Mouse (Mus musculus) midbrain, embryonic 10.5 days (tissue): ENCODE data around the gene Idh3g. TPM values are rescaled to one million over a fixed set of nuclear protein-coding genes. Genes with fewer than 3 reads are reported as not detected.
"Not testable (repeated sequence)": the region's sequence is repeated elsewhere in the genome, so short reads cannot be mapped to it uniquely, and the experiment has no call there.

Experiments used
- DNase-seq: peaks from one replicate; pipeline ENCODE4 v3.0.0-alpha.2; 2017; ENCODE audit warnings: low spot score
- H3K27ac ChIP-seq: fragments of 300-500 bp; sonication (generic); replicated peaks from 2 replicates; pipeline ENCODE4 v1.5.1; 2016; ENCODE audit warnings: mild to moderate bottlenecking
- H3K27me3 ChIP-seq: fragments of 300-500 bp; sonication (generic); 2 replicates; pipeline ENCODE4 v1.6.1; 2016; ENCODE audit warnings: low read depth, mild to moderate bottlenecking; ENCODE audit not compliant: poor library complexity, severe bottlenecking
- H3K36me3 ChIP-seq: fragments of 300-500 bp; sonication (generic); 2 replicates; pipeline ENCODE4 v1.6.1; 2016; ENCODE audit warnings: mild to moderate bottlenecking, moderate library complexity
- H3K4me1 ChIP-seq: fragments of 300-500 bp; sonication (generic); 2 replicates; pipeline ENCODE4 v1.6.1; 2016
- H3K4me3 ChIP-seq: fragments of 300-500 bp; sonication (generic); 2 replicates; pipeline ENCODE4 v1.5.1; 2016; ENCODE audit warnings: mild to moderate bottlenecking, moderate library complexity
- H3K9me3 ChIP-seq: fragments of 300-500 bp; sonication (generic); replicated peaks from 2 replicates; pipeline ENCODE4 v1.6.1; 2016; ENCODE audit warnings: mild to moderate bottlenecking
- WGBS: fragments of 180-500 bp; shearing (Covaris S2); methylation state at CpG from one replicate; pipeline ENCODE4 v1.1.7; 2016; 5-methylcytosine and 5-hydroxymethylcytosine counted together
- polyA plus RNA-seq: library from polyadenylated mRNA; unstranded; fragments of >200 nt; fragmentation: Nextera tagmentation; extraction: Ambion mirVana; gene quantifications from 2 replicates; pipeline ENCODE4 v1.2.1, GENCODE M21; 2016

The Idh3g gene
- polyA plus RNA-seq, 1 experiment from 2014 or later, result 185 TPM

GRCm38 (mm10) chrX:73787225-73787558 lies 495 bp upstream of the Idh3g start:
- peak overlapping the region; percentile 92 for H3K27ac ChIP-seq
- peaks cover 18% of the 10 kb centered on the region for H3K27me3 ChIP-seq
- DNase-seq, result no peak
- no peaks in the 10 kb centered on the region for H3K9me3 ChIP-seq
- peaks cover 22% of the 10 kb centered on the region for H3K4me1 ChIP-seq
- H3K36me3 ChIP-seq, result peaks cover 35% of the 10 kb centered on the region
- peak overlapping the region; percentile 67 for H3K4me3 ChIP-seq
- WGBS, result 19% methylated on average over 22 of the region's 22 CpGs

GRCm38 (mm10) chrX:73785666-73786065 lies 1.0 kb downstream of the Idh3g start:
- Histone ChIP-seq H3K4me1 (peaks cover 22% of the 10 kb centered on the region), H3K27me3 (peaks cover 18% of the 10 kb centered on the region), H3K9me3 (no peaks in the 10 kb centered on the region), H3K36me3 (peaks cover 43% of the 10 kb centered on the region), H3K4me3 (peak overlapping the region; percentile 67), H3K27ac (peak overlapping the region; percentile 92)
- no peak for DNase-seq

GRCm38 (mm10) chrX:73782227-73782626 lies 4.5 kb downstream of the Idh3g start:
- no peak overlapping the region for H3K27ac ChIP-seq
- peaks cover 10% of the 10 kb centered on the region for H3K27me3 ChIP-seq
- H3K9me3 ChIP-seq, result no peaks in the 10 kb centered on the region
- 83% methylated on average over 3 of the region's 3 CpGs for WGBS
- H3K36me3 ChIP-seq, result peaks cover 55% of the 10 kb centered on the region
- H3K4me1 ChIP-seq, result peaks cover 13% of the 10 kb centered on the region; the same call in 1 of the 2 replicates
- H3K4me3 ChIP-seq, result no peak overlapping the region
- DNase-seq, result no peak

- Histone ChIP-seq H3K27ac (no peak overlapping the region), H3K27me3 (no peaks in the 10 kb centered on the region), H3K4me3 (no peak overlapping the region), H3K4me1 (0 out of 2 replicates have a peak, but pooled peaks cover 3% of the 10 kb centered on the region), H3K36me3 (peaks cover 42% of the 10 kb centered on the region), H3K9me3 (no peaks in the 10 kb centered on the region; the same call in 1 of the 2 replicates)
- peak; percentile 19 for DNase-seq
- WGBS, result 76% methylated on average over 10 of the region's 10 CpGs
These were observed 11.8 kb downstream of the Idh3g start for GRCm38 (mm10) chrX:73774802-73775483.

GRCm38 (mm10) chrX:73774168-73774760 lies 12.4 kb downstream of the Idh3g start, which contains the start of gene Srpk3:
Gene Srpk3, plus strand, starts transcription at chrX:73774405.
- Histone ChIP-seq H3K27me3 (no peaks in the 10 kb centered on the region), H3K9me3 (no peaks in the 10 kb centered on the region; the same call in 1 of the 2 replicates), H3K4me3 (no peak within 1 kb of the TSS), H3K27ac (no peak within 1 kb of the TSS), H3K36me3 (peaks cover 35% of the 10 kb centered on the region), H3K4me1 (0 out of 2 replicates have a peak, but pooled peaks cover 3% of the 10 kb centered on the region)
- WGBS, result 66% methylated on average over 9 of the region's 9 CpGs
- DNase-seq, result no peak

GRCm38 (mm10) chrX:73767267-73767666 lies 19.4 kb downstream of the Idh3g start:
- Histone ChIP-seq H3K9me3 (peaks cover 5% of the 10 kb centered on the region; the same call in 1 of the 2 replicates), H3K4me1 (no peaks in the 10 kb centered on the region), H3K4me3 (no peak overlapping the region), H3K36me3 (no peaks in the 10 kb centered on the region), H3K27me3 (no peaks in the 10 kb centered on the region), H3K27ac (no peak overlapping the region)
- WGBS, result 57% methylated on average over 9 of the region's 9 CpGs
- DNase-seq, result peak; percentile 13

- Histone ChIP-seq H3K36me3 (no peaks in the 10 kb centered on the region), H3K4me1 (no peaks in the 10 kb centered on the region), H3K9me3 (0 out of 2 replicates have a peak, but pooled peaks cover 5% of the 10 kb centered on the region), H3K27ac (no peak overlapping the region), H3K4me3 (no peak overlapping the region), H3K27me3 (no peaks in the 10 kb centered on the region)
- WGBS, result 75% methylated on average over 1 of the region's 1 CpGs
- no peak for DNase-seq
These were observed 21.4 kb downstream of the Idh3g start for GRCm38 (mm10) chrX:73765311-73765710.

GRCm38 (mm10) chrX:73758611-73759290 lies 27.9 kb downstream of the Idh3g start:
- WGBS, result 88% methylated on average over 13 of the region's 13 CpGs

GRCm38 (mm10) chrX:73756334-73757140 lies 30.2 kb downstream of the Idh3g start, which contains the start of gene Plxnb3:
Gene Plxnb3, plus strand, starts transcription at chrX:73757090.
- DNase-seq, result no peak
- Histone ChIP-seq H3K36me3 (no peaks in the 10 kb centered on the region), H3K4me3 (no peak within 1 kb of the TSS), H3K4me1 (no peaks in the 10 kb centered on the region), H3K9me3 (no peaks in the 10 kb centered on the region), H3K27me3 (peaks cover 26% of the 10 kb centered on the region), H3K27ac (no peak within 1 kb of the TSS)
- 66% methylated on average over 5 of the region's 5 CpGs for WGBS

More at GRCm38 (mm10) chrX:73758611-73759290, 27.9 kb downstream of the Idh3g start:
- no peaks in the 10 kb centered on the region for H3K36me3 ChIP-seq
- H3K4me1 ChIP-seq, result no peaks in the 10 kb centered on the region
- no peak for DNase-seq
- H3K9me3 ChIP-seq, result no peaks in the 10 kb centered on the region
- peaks cover 26% of the 10 kb centered on the region for H3K27me3 ChIP-seq
- H3K27ac ChIP-seq, result no peak overlapping the region
- no peak overlapping the region for H3K4me3 ChIP-seq

- Histone ChIP-seq H3K27ac (no peak overlapping the region), H3K36me3 (no peaks in the 10 kb centered on the region), H3K4me3 (no peak overlapping the region), H3K27me3 (no peaks in the 10 kb centered on the region), H3K4me1 (no peaks in the 10 kb centered on the region), H3K9me3 (no peaks in the 10 kb centered on the region)
- 91% methylated on average over 1 of the region's 1 CpGs for WGBS
- no peak for DNase-seq
These were observed 37.7 kb downstream of the Idh3g start for GRCm38 (mm10) chrX:73748977-73749376.

- WGBS, result 72% methylated on average over 1 of the region's 1 CpGs
- H3K4me1 ChIP-seq, result no peaks in the 10 kb centered on the region
- no peak for DNase-seq
- H3K36me3 ChIP-seq, result no peaks in the 10 kb centered on the region
- H3K27ac ChIP-seq, result no peak overlapping the region
- H3K4me3 ChIP-seq, result no peak overlapping the region
- no peaks in the 10 kb centered on the region for H3K27me3 ChIP-seq
- no peaks in the 10 kb centered on the region for H3K9me3 ChIP-seq
These were observed 41.8 kb downstream of the Idh3g start for GRCm38 (mm10) chrX:73744774-73745481.

- WGBS, result 94% methylated on average over 7 of the region's 7 CpGs
- H3K27me3 ChIP-seq, H3K36me3 ChIP-seq: not testable (repeated sequence)
These were observed 46.9 kb downstream of the Idh3g start for GRCm38 (mm10) chrX:73739841-73740240.

More at GRCm38 (mm10) chrX:73739841-73740240, 46.9 kb downstream of the Idh3g start:
- not testable (repeated sequence) for DNase-seq, H3K27ac ChIP-seq, H3K9me3 ChIP-seq, H3K4me3 ChIP-seq, H3K4me1 ChIP-seq
